Mouse (Mus musculus): ENCODE data around the gene Sh2d3c. TPM values are rescaled to one million over a fixed set of nuclear protein-coding genes. Genes with fewer than 3 reads are reported as not detected.

Gene Sh2d3c
- polyA plus RNA-seq, 1 experiment from 2014 or later, result 13.1 TPM

GRCm38 (mm10) chr2:32744272-32744982 lies 23.6 kb downstream of the Sh2d3c start:
- H3K9me3 ChIP-seq (ENCODE audit: control insufficient read depth, low read length), result no peaks in the 10 kb centered on the region
- DNase-seq (ENCODE audit: low spot score) (no peak), ATAC-seq (ENCODE audit: insufficient number of reproducible peaks, low FRiP score, low TSS enrichment, low read depth) (no peak)
- peaks cover 15% of the 10 kb centered on the region for H3K4me1 ChIP-seq (ENCODE audit: control insufficient read depth, insufficient read depth, low read length)
- H3K27me3 ChIP-seq (ENCODE audit: control insufficient read depth, insufficient read depth, low read length), result peaks cover 26% of the 10 kb centered on the region
- no peak overlapping the region for H3K4me2 ChIP-seq (ENCODE audit: low read depth, severe bottlenecking)
- whole genome bisulfite sequencing, result 80% methylated on average over 15 of the region's 15 CpGs
- no peak overlapping the region for H3K9ac ChIP-seq (ENCODE audit: low read length)
- no peaks in the 10 kb centered on the region; the same call in 1 of the 2 replicates for H3K36me3 ChIP-seq (ENCODE audit: control insufficient read depth, insufficient read depth, low read length)
- H3K27ac ChIP-seq (replicated peaks; ENCODE audit: low read depth, low read length), result no peak overlapping the region
- H3K4me3 ChIP-seq (ENCODE audit: low read depth, low read length), result no peak overlapping the region

- H3K4me3 ChIP-seq (ENCODE audit: low read depth, low read length), result no peak overlapping the region
- H3K4me2 ChIP-seq (ENCODE audit: low read depth, severe bottlenecking), result no peak overlapping the region
- no peak overlapping the region for H3K27ac ChIP-seq (replicated peaks; ENCODE audit: low read depth, low read length)
- H3K36me3 ChIP-seq (ENCODE audit: control insufficient read depth, insufficient read depth, low read length), result no peaks in the 10 kb centered on the region; the same call in 1 of the 2 replicates
- no peaks in the 10 kb centered on the region for H3K9me3 ChIP-seq (ENCODE audit: control insufficient read depth, low read length)
- no peaks in the 10 kb centered on the region for H3K27me3 ChIP-seq (ENCODE audit: control insufficient read depth, insufficient read depth, low read length)
- DNase-seq (ENCODE audit: low spot score) (no peak), ATAC-seq (ENCODE audit: insufficient number of reproducible peaks, low FRiP score, low TSS enrichment, low read depth) (no peak)
- 90% methylated on average over 16 of the region's 16 CpGs for WGBS
- H3K9ac ChIP-seq (ENCODE audit: low read length), result no peak overlapping the region
- H3K4me1 ChIP-seq (ENCODE audit: control insufficient read depth, insufficient read depth, low read length), result peaks cover 8% of the 10 kb centered on the region
Measured at GRCm38 (mm10) chr2:32749082-32749481, 28.2 kb downstream of the Sh2d3c start.

- H3K4me3 ChIP-seq (ENCODE audit: low read depth, low read length), result no peak overlapping the region
- WGBS, result 77% methylated on average over 7 of the region's 7 CpGs
- no peaks in the 10 kb centered on the region for H3K9me3 ChIP-seq (ENCODE audit: control insufficient read depth, low read length)
- H3K4me1 ChIP-seq (ENCODE audit: control insufficient read depth, insufficient read depth, low read length), result peaks cover 8% of the 10 kb centered on the region
- no peaks in the 10 kb centered on the region for H3K27me3 ChIP-seq (ENCODE audit: control insufficient read depth, insufficient read depth, low read length)
- no peak for ATAC-seq (ENCODE audit: insufficient number of reproducible peaks, low FRiP score, low TSS enrichment, low read depth)
- DNase-seq (ENCODE audit: low spot score), result no peak
- H3K27ac ChIP-seq (replicated peaks; ENCODE audit: low read depth, low read length), result no peak overlapping the region
- H3K9ac ChIP-seq (ENCODE audit: low read length), result no peak overlapping the region
- H3K36me3 ChIP-seq (ENCODE audit: control insufficient read depth, insufficient read depth, low read length), result no peaks in the 10 kb centered on the region; the same call in 1 of the 2 replicates
- H3K4me2 ChIP-seq (ENCODE audit: low read depth, severe bottlenecking), result no peak overlapping the region
Measured at GRCm38 (mm10) chr2:32750199-32750598, 29.3 kb downstream of the Sh2d3c start.

GRCm38 (mm10) chr2:32750887-32751664 lies 30.2 kb downstream of the Sh2d3c start:
- Histone ChIP-seq H3K4me2 (ENCODE audit: low read depth, severe bottlenecking) (peak overlapping the region; percentile 53), H3K9ac (ENCODE audit: low read length) (peak overlapping the region; percentile 8; the same call in 1 of the 2 replicates), H3K27me3 (ENCODE audit: control insufficient read depth, insufficient read depth, low read length) (no peaks in the 10 kb centered on the region), H3K27ac (replicated peaks; ENCODE audit: low read depth, low read length) (peak overlapping the region; percentile 30; the same call in 1 of the 2 replicates), H3K36me3 (ENCODE audit: control insufficient read depth, insufficient read depth, low read length) (no peaks in the 10 kb centered on the region; the same call in 1 of the 2 replicates), H3K4me3 (ENCODE audit: low read depth, low read length) (peak overlapping the region; percentile 33), H3K9me3 (ENCODE audit: control insufficient read depth, low read length) (no peaks in the 10 kb centered on the region), H3K4me1 (ENCODE audit: control insufficient read depth, insufficient read depth, low read length) (peaks cover 8% of the 10 kb centered on the region)
- DNase-seq (ENCODE audit: low spot score), result peak; percentile 86
- WGBS, result 3% methylated on average over 31 of the region's 31 CpGs
- peak; percentile 85 for ATAC-seq (ENCODE audit: insufficient number of reproducible peaks, low FRiP score, low TSS enrichment, low read depth)

- H3K36me3 ChIP-seq (ENCODE audit: control insufficient read depth, insufficient read depth, low read length), result no peaks in the 10 kb centered on the region
- peak overlapping the region; percentile 53 for H3K4me2 ChIP-seq (ENCODE audit: low read depth, severe bottlenecking)
- peak overlapping the region; percentile 8; the same call in 1 of the 2 replicates for H3K9ac ChIP-seq (ENCODE audit: low read length)
- peak overlapping the region; percentile 30; the same call in 1 of the 2 replicates for H3K27ac ChIP-seq (replicated peaks; ENCODE audit: low read depth, low read length)
- ATAC-seq (ENCODE audit: insufficient number of reproducible peaks, low FRiP score, low TSS enrichment, low read depth) (no peak), DNase-seq (ENCODE audit: low spot score) (no peak)
- H3K27me3 ChIP-seq (ENCODE audit: control insufficient read depth, insufficient read depth, low read length), result no peaks in the 10 kb centered on the region
- H3K9me3 ChIP-seq (ENCODE audit: control insufficient read depth, low read length), result no peaks in the 10 kb centered on the region
- H3K4me3 ChIP-seq (ENCODE audit: low read depth, low read length), result peak overlapping the region; percentile 33
- 18% methylated on average over 9 of the region's 10 CpGs for WGBS
- H3K4me1 ChIP-seq (ENCODE audit: control insufficient read depth, insufficient read depth, low read length), result peaks cover 8% of the 10 kb centered on the region
Measured at GRCm38 (mm10) chr2:32751665-32752033, 30.8 kb downstream of the Sh2d3c start.

- H3K27ac ChIP-seq (replicated peaks; ENCODE audit: low read depth, low read length), result no peak overlapping the region
- ATAC-seq (ENCODE audit: insufficient number of reproducible peaks, low FRiP score, low TSS enrichment, low read depth), result no peak
- no peaks in the 10 kb centered on the region for H3K36me3 ChIP-seq (ENCODE audit: control insufficient read depth, insufficient read depth, low read length)
- H3K27me3 ChIP-seq (ENCODE audit: control insufficient read depth, insufficient read depth, low read length), result no peaks in the 10 kb centered on the region
- no peak overlapping the region for H3K9ac ChIP-seq (ENCODE audit: low read length)
- peaks cover 8% of the 10 kb centered on the region for H3K4me1 ChIP-seq (ENCODE audit: control insufficient read depth, insufficient read depth, low read length)
- peak overlapping the region; percentile 53; the same call in 1 of the 2 replicates for H3K4me2 ChIP-seq (ENCODE audit: low read depth, severe bottlenecking)
- 70% methylated on average over 10 of the region's 10 CpGs for WGBS
- H3K4me3 ChIP-seq (ENCODE audit: low read depth, low read length), result no peak overlapping the region
- DNase-seq (ENCODE audit: low spot score), result no peak
- no peaks in the 10 kb centered on the region for H3K9me3 ChIP-seq (ENCODE audit: control insufficient read depth, low read length)
Measured at GRCm38 (mm10) chr2:32752181-32752580, 31.3 kb downstream of the Sh2d3c start.

- H3K27me3 ChIP-seq (ENCODE audit: control insufficient read depth, insufficient read depth, low read length), result no peaks in the 10 kb centered on the region
- ATAC-seq (ENCODE audit: insufficient number of reproducible peaks, low FRiP score, low TSS enrichment, low read depth) (peak; percentile 48), DNase-seq (ENCODE audit: low spot score) (no peak)
- no peak overlapping the region for H3K27ac ChIP-seq (replicated peaks; ENCODE audit: low read depth, low read length)
- H3K4me3 ChIP-seq (ENCODE audit: low read depth, low read length), result peak overlapping the region; percentile 56; the same call in 1 of the 2 replicates
- H3K4me1 ChIP-seq (ENCODE audit: control insufficient read depth, insufficient read depth, low read length), result 0 out of 2 replicates have a peak, but pooled peaks cover 4% of the 10 kb centered on the region
- 38% methylated on average over 6 of the region's 6 CpGs for WGBS
- H3K36me3 ChIP-seq (ENCODE audit: control insufficient read depth, insufficient read depth, low read length), result peaks cover 5% of the 10 kb centered on the region; the same call in 1 of the 2 replicates
- H3K4me2 ChIP-seq (ENCODE audit: low read depth, severe bottlenecking), result peak overlapping the region; percentile 44; the same call in 1 of the 2 replicates
- H3K9me3 ChIP-seq (ENCODE audit: control insufficient read depth, low read length), result no peaks in the 10 kb centered on the region
- no peak overlapping the region for H3K9ac ChIP-seq (ENCODE audit: low read length)
Measured at GRCm38 (mm10) chr2:32756674-32757055, 35.8 kb downstream of the Sh2d3c start.

GRCm38 (mm10) chr2:32757056-32757845 lies 36.4 kb downstream of the Sh2d3c start, which contains the start of gene Tor2a:
Gene Tor2a (plus strand): TSS chr2:32757234.
- Histone ChIP-seq H3K4me2 (ENCODE audit: low read depth, severe bottlenecking) (peak within 1 kb of the TSS; percentile 44), H3K27ac (replicated peaks; ENCODE audit: low read depth, low read length) (0 out of 2 replicates have a peak within 1 kb of the TSS, but pooled peaks have one; percentile 23), H3K36me3 (ENCODE audit: control insufficient read depth, insufficient read depth, low read length) (peaks cover 7% of the 10 kb centered on the region; the same call in 1 of the 2 replicates), H3K27me3 (ENCODE audit: control insufficient read depth, insufficient read depth, low read length) (no peaks in the 10 kb centered on the region), H3K9me3 (ENCODE audit: control insufficient read depth, low read length) (no peaks in the 10 kb centered on the region), H3K4me3 (ENCODE audit: low read depth, low read length) (peak within 1 kb of the TSS; percentile 56), H3K9ac (ENCODE audit: low read length) (peak within 1 kb of the TSS; percentile 73), H3K4me1 (ENCODE audit: control insufficient read depth, insufficient read depth, low read length) (0 out of 2 replicates have a peak, but pooled peaks cover 4% of the 10 kb centered on the region)
- DNase-seq (ENCODE audit: low spot score) (peak; percentile 98), ATAC-seq (ENCODE audit: insufficient number of reproducible peaks, low FRiP score, low TSS enrichment, low read depth) (peak; percentile 90)
- under 1% methylated on average over 66 of the region's 66 CpGs for WGBS

All from limb, embryonic 11.5 days (tissue).